Mouse (Mus musculus) inflammation-experienced regulatory T-cells, adult 6 months (primary cell): ENCODE data around the gene Rnf183. TPM values are rescaled to one million over a fixed set of nuclear protein-coding genes. Genes with fewer than 3 reads are reported as not detected.
"Not testable (repeated sequence)": the region's sequence is repeated elsewhere in the genome, so short reads cannot be mapped to it uniquely, and the experiment has no call there.

Source experiments
- ATAC-seq: one replicate; pipeline ENCODE4 v1.8.0; 2017
- polyA plus RNA-seq, 3 experiments: library from polyadenylated mRNA; unstranded; fragments of 100-300 nt; shearing (Covaris generic); gene quantifications; one replicate each; pipeline ENCODE4 v1.2.1; 2017

The Rnf183 gene
- polyA plus RNA-seq: not detected

DNA sequence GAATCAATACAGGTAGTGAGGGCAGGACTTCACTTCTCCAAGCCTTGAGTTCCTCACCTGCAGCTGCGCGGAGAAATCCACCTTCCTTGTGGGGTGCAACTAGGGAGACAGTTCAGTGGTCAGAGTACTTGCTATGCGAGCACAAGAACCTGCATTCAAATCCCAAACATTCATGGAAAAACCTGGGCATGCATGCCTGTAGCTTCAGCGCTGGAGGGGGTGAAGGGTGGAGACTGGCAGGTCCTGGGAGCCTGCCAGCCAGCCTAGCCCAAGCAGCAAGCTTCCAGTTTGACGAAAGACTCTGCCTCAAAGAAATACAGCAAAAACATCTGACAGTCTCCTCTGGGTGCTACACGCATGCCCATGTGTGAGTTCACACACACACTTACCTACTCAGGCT is at the start of gene Rnf183:
TSS of gene Rnf183 (minus strand) at position 172 of the 400 bp plus-strand sequence.
- ATAC-seq: no peak

GRCm38 (mm10) chr4:62480709-62481605 is 45.9 kb upstream of the Rnf183 start:
- peak; percentile 57 for ATAC-seq

DNA sequence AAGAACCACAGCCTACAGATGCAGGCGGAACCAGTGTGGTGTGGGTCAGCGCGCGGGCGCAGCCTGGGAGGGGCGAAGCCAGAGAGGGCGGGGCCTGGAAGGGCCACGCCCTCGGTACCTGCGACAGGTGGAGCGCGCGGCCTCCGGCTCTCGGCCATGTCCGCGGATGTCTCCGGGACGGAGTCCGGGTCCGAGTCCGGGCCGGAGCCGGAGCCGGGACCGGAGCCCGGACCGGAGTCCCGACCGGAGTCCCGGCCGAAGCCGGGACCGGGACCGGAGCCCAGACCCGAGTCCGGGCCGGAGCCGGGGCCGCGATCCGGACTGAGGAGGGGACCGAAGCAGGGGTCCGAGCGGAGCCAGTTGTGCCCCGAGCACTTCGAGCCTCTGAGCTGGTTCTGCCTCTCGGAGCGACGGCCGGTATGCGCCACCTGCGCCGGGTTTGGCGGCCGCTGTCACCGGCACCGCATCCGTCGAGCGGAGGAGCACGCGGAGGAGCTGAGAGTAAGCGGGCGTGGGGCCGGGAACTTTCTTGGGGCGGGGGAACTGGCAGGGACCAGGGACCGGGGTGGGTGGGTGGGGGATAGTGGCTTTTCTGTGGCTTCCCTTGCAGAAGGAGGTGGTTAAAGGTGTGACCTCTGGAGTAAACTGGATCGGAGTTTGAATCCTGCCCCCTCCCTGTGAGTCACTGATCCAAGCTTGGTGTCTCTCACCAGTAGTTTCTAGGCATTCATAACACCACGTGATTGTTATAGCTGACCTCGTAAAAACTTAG is 45.1 kb upstream of the Rnf183 start, which contains the start of gene Bspry:
TSS of gene Bspry (plus strand) at position 117 of the 772 bp plus-strand sequence.
- peak; percentile 39 for ATAC-seq

- ATAC-seq: not testable (repeated sequence)
These were observed 44.5 kb upstream of the Rnf183 start for GRCm38 (mm10) chr4:62479593-62479936.

GRCm38 (mm10) chr4:62477542-62478244 is 42.6 kb upstream of the Rnf183 start:
- ATAC-seq: no peak

GRCm38 (mm10) chr4:62475793-62476192 is 40.7 kb upstream of the Rnf183 start:
- peak; percentile 79 for ATAC-seq

GRCm38 (mm10) chr4:62475131-62475530 is 40.1 kb upstream of the Rnf183 start:
- ATAC-seq: no peak

DNA sequence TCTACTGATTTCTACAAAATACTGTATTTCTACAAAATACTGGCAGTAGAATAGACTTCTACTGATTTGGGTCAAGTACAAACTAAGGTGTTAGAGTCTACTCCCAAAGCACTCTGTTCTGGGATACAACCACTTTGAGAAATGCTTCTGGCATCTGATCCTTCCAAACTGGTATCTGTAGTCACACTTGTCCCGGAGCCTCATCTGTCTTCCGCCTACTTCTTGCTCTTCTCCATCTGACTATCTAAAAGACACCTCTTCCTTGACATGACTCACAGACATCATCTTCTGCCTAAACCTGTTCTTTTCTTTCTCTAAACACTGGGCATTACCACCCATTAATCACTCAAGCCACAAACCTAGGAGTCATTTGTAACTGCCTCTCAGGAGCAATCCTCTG is 37.0 kb upstream of the Rnf183 start:
- ATAC-seq: no peak

GRCm38 (mm10) chr4:62470598-62471051 is 35.6 kb upstream of the Rnf183 start, which contains the start of gene Wdr31:
Gene Wdr31, minus strand, starts transcription at chr4:62470896.
- ATAC-seq: peak; percentile 83

- no peak for ATAC-seq
These were observed 33.1 kb upstream of the Rnf183 start for GRCm38 (mm10) chr4:62468158-62468557.

- ATAC-seq: no peak
These were observed 28.1 kb upstream of the Rnf183 start for GRCm38 (mm10) chr4:62463124-62463523.

DNA sequence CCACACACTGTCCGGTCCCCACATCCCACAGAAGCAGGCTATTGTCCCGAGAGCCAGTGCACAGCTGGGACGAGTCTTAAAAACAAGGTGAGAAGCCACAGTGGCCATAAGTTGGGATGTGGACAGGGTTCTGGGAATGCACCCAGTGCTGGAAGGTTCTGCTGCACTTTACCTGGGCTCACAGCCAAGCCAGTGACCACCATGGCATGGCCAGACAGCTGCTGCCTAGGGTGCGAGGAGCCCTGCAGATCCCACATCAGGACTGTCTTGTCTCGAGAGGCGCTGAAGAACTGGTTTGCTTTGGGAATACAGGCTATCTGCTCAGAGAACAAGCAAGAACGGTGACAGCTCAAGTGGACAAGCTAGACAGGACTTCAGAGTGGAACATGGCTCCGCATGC is 25.3 kb upstream of the Rnf183 start:
- ATAC-seq: no peak

DNA sequence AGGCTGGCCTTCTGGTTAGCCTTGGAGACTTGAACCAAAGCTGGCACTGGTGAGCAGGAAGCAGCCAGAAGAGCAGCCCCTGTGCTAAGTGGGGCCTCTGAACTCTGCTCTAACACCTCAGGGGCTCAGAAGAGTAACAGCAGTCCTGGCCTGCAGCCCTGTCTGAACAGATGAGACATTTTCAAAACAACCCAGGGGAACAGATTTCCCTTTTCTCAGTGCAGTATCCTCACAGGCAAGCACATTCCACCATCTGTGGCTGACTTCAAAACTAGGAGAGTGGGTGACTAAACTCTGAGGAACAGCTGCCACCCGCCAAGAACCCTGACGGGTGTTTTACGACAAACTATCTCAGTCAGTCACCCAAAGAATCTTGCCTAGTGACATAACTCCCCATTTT is 24.0 kb upstream of the Rnf183 start:
- ATAC-seq: no peak

DNA sequence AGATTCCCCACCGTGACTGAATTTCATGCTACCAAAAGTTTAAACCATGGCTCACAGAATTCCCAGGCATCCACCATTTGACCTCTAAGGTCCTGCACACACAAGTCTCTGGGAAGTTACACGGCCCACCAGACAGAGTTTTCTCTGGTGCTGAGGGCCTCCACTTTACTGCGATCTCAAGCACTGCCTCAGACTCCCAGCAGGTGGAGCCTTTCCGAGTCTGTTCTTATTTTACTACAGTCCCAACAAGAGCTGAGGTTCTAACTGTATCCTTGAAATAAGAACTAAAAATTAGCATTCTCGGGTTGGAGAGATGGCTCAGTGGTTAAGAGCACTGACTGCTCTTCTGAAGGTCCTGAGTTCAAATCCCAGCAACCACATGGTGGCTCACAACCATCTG is 19.9 kb upstream of the Rnf183 start:
- peak; percentile 85 for ATAC-seq

- no peak for ATAC-seq
These were observed 5.9 kb upstream of the Rnf183 start for GRCm38 (mm10) chr4:62440986-62441385.

- no peak for ATAC-seq
These were observed 5.5 kb upstream of the Rnf183 start for GRCm38 (mm10) chr4:62440544-62440943.

DNA sequence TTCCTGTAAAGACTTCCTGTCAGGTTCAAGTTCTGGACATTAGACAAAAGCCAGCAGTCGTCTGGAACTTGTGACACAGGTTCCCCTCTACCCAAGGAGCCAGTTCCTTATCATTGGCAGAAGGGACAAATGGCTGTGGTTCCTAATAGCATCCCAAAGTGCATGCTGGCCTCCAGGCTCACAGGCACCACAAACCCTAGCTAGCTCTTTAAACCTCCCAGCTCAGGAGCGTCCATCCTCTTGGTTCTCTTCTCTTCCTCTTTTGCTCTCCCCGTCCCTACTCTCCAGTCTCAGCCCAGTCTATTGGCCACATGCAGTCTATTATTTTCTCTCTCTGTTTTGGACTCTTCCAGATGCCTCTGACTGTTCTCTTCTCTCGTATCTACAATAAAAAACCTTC is 4.7 kb upstream of the Rnf183 start:
- no peak for ATAC-seq

- no peak for ATAC-seq
These were observed 2.8 kb upstream of the Rnf183 start for GRCm38 (mm10) chr4:62437871-62438270.

- no peak for ATAC-seq
These were observed 2.3 kb upstream of the Rnf183 start for GRCm38 (mm10) chr4:62437256-62437778.

DNA sequence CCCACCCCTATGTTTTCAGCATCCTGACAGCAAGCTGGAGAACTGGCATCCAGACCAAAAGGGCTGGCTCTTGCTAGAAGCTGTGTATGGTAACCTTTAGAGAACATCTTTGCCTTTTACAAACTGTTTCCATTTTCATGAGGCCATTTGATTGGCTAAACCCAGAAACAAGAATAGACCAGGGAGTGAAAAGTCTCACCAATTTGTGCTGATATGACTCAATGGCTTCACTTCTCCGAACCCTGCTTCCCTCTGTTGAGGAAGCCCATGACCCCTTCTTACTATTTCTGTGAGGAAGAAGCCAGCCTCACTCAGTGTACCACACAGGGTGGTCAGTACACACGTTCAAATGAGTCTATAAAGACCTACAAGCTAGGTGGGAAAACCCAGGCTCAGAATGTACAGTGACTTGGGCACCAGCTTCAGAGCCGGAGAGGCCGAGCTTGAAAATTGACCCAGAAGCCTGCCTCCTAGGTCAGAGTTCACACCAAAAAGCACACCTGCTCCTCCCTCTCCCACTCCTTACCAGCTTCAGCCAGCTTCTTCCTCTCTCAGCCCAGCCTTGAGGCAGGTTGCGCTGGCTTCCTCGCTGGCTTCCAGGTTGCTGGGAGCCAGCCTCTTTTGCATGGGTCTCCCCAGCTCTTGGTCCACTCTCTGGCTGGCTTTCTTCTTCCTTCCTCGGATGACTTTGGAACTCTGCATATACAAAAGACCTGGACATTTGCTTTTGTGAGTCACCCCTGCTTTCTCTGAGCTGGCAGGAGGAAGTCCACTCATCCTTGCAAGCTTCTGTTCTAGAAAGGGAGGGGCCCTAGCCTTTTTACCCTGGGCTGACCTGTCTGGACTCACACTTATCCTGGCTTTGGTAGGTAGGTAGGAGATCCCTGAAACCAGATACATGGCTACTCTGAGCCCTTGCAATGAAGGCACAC is 847 bp downstream of the Rnf183 start:
- ATAC-seq: no peak

DNA sequence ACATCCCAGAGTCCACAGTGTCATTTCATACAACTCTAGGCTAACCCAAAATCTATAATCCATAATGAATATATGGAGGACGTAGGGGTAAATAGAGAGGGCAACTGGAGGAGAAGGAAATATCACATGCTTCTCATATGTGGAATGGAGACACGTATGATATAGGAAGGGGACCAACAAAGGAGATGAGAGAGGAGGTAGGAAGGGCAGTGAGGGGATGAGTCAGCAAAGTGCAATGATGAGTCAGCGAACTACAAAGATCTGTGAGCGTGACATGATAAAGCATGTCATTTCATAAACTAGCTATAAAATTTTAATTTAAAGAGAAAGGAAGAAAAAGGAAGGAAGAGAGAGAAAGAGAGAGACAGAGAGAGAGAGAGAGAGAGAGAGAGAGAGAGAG is 3.5 kb downstream of the Rnf183 start:
- ATAC-seq: no peak
